Mouse (Mus musculus): ENCODE results near the gene Olfr539.
"Not testable (repeated sequence)": the region's sequence is repeated elsewhere in the genome, so short reads cannot be mapped to it uniquely, and the experiment has no call there.

The Olfr539 gene

DNA sequence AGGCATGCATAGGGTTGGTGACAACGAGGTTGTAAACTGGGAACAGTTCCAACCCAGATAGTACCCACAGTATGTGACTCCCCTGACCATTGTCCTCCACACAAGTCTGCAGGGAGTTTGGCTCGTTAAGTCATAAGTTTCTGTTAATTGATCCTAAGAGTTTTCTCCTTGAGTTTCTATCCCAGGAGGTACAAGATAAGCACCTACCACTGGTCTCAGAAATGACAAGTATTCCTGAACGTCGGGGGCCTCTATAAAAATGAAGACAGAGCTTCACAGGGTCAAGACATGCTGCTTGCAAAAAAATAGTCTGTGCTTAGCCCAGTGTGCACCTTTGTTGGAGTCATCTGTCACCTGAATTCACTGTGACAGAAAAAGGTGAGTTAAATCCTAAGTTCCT lies at the start of gene Olfr539:
TSS of gene Olfr539 (plus strand) at position 301 of the 400 bp plus-strand sequence.
- DNase-seq (ENCODE audit: low read depth, low spot score) = no peak

DNA sequence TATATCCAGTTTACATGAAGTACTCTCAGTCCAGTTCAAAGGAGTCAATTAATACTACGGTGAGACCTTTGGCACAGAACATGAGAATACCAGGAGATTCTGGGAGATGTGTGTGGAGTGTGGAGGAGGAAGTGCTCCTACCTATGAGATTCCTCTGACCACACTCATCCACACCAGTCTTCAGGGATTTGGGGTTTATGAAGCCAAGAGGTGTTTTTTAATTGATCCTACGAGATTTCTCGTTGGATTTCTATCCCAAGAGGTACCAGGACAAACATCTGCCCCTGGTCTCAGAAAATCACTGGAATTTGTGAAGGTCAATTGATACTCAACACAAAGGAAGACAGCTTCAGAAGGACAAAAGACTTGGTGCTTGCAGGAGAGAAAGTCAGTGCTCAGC lies 31.1 kb upstream of the Olfr539 start, which contains the start of gene Olfr61:
TSS of gene Olfr61 (plus strand) at position 301 of the 400 bp plus-strand sequence.
- DNase-seq (ENCODE audit: low read depth, low spot score) = not testable (repeated sequence)

DNA sequence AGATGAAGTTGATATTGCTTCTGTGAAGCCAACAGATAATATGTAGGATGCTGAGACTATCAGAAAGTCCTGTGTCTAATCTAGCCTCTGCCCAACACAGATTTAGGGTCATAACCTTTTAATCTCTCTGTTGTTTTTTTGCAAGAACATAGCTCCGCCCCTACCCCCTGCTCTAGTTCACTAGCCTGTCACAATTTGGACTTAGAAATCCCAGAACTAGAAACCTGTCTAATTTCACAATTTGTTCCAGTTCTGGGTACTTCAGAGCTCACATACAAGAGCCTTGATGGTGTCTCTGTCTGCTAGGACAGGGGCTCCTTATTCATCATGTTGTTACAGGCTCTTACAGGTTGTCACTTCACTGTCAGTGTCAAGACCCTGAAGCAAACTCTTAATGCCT lies 29.2 kb upstream of the Olfr539 start:
- no peak for DNase-seq (ENCODE audit: low read depth, low spot score)

DNA sequence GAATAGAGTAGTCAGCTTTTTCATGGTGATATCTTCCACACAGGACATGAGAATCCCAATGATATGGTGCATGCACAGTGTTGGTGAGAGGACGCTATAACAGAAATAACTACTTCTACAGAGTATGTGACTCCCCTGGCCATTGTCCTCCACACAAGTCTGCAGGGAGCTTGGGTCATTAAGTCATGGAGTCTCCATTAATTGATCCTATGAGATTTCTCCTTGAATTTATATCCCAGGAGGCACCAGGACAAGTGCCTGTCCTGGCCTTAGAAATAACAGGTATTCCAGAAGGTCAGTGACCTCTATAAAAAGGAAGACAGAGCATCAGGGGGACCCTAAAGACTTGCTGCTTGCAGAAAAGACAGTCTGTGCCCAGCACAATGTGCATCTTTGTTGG lies 13.6 kb upstream of the Olfr539 start, which contains the start of gene Olfr53:
TSS of gene Olfr53 (plus strand) at position 301 of the 400 bp plus-strand sequence.
- no peak for DNase-seq (ENCODE audit: low read depth, low spot score)

DNA sequence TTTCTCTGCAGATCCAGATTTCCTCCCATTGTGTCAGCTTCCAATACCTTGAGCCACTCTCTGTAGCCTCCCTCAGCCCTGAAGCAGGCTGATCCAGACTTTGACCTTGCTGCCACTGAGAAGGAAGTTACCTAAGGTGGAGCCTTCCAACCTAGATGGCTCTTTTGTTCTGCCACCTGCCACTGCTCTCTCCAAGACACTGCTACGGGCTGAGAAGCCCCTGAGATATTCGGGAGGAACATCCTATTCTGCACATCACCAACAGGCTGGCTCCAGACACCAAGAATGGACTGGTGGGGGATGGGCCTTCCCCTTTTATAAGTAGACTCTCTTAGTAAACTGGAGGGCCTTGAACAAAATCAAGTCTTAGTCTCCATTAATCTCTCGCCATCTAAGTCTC lies 11.0 kb downstream of the Olfr539 start:
- not testable (repeated sequence) for DNase-seq (ENCODE audit: low read depth, low spot score)

DNA sequence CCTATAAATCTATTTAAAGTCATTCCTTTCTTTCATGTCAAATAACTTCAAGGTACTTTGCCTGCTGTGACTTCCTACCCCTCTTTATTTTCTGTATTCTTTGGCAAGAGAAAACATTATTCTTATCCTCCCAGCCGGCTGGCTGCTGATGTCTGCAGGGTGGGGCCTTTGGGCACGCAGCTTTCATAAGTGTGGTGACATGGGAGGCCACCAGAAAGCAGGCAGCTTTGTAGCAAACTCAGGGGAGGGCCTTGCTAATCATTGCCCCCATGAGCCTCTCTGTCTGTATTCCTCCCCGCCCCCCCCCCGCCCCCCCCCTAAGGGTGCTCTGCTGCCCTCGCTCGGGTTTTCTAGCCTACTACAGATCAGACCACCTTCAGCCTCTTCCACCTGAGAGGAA lies 16.1 kb downstream of the Olfr539 start:
- no peak for DNase-seq (ENCODE audit: low read depth, low spot score)

DNA sequence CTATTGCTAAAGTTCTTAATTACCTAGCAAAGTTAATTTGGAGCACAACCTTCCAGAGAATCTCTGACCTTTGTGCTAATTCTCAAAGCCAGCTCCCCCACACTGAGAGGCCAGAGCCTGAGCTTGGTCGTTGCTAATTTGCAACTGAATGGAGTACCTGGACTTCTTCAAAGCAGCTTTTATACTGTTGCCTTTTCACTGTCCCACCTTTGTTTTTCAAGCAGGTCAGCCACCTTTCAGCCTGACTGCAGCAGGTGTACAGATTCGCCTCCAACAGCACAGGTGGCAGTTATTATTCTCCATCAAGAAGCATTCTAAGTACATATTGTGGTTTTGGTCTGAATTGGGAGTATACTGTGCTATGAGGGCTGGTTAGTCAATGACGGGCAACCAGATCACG lies 19.9 kb downstream of the Olfr539 start:
- not testable (repeated sequence) for DNase-seq (ENCODE audit: low read depth, low spot score)

DNA sequence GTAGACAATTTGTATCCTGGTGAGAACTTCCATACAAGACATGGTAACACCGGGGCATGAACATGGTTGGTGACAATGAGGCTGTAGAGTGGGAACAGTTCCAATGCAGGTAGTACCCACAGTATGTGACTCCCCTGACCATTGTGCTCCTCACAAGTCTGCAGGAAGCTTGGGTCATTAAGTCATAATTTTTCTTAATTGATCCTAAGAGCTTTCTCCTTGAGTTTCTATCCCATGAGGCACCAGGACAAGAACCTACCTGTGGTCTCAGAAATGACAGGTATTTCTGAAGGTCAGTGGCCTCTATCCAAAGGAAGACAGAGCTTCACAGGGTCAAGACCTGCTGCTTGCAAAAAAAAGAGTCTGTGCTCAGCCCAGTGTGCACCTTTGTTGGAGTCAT lies 21.9 kb downstream of the Olfr539 start, which contains the start of gene Olfr45:
TSS of gene Olfr45 (plus strand) at position 301 of the 400 bp plus-strand sequence.
- DNase-seq (ENCODE audit: low read depth, low spot score) = no peak

DNA sequence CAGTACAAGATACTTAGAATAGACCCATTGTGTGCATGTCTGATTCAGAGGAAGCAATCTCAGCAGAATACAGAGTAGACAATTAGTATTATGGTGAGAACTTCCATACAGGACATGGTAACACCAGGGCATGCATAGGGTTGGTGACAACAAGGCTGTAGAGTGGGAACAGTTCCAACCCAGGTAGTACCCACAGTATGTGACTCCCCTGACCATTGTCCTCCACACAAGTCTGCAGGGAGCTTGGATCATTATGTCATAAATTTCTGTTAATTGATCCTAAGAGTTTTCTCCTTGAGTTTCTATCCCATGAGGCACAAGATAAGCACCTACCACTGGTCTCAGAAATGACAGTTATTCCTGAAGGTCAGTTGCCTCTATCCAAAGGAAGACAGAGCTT lies 37.2 kb downstream of the Olfr539 start, which contains the start of gene Olfr541:
TSS of gene Olfr541 (plus strand) at position 301 of the 400 bp plus-strand sequence.
- no peak for DNase-seq (ENCODE audit: low read depth, low spot score)

DNA sequence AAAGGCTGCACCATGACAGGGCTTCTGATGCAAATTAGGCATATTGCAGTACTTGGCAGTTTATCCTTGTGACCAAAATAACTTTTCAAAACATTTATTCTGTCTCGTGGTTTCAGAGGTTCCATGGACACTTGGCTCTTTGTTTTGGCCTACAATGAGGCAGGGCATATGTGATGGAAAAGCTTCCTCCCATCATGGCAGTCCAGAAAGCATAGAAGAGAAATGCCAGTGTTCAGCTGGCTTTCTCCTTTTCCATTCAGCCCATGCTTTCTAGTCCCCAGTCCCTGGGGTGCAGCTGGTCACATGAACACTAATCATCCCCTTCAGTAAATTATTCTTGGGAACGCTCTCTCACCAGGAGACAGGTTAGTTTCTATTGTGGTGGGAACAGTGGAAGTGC lies 46.6 kb downstream of the Olfr539 start:
- DNase-seq (ENCODE audit: low read depth, low spot score) = no peak

DNA sequence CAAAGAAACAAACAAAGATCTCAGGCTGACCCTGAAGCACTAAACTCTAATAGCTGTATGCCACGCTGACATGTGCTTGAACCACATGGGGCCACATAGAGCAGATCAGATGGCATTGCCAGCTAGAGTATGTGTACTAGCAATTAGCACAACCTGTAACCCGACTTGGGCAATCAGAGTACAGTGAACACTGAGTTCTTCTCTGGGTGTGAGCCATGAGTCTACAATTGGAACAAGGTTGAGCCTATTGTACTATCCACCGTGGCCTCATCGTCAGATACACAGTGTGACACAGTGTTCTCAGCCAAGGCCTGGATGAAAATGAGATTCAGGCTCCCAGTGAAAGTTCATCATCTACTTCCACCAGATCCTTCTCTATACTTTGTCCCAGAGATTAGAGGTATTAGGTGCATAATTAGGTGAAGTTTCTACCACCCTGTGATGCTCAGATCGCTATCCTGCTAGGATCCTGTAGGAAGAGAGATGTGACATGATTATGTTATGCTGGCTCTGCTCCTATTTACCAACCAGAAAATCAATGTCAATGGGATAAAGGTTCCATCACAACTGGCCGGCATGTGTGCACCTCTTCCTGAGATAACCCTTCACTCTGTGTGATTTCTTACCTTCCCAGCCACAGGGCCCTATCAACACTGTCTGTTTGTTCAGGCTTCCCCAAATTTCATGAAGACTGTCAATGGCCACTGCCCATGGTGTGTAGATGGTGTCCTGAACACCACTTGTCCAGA lies 48.0 kb downstream of the Olfr539 start:
- DNase-seq (ENCODE audit: low read depth, low spot score) = no peak

DNA sequence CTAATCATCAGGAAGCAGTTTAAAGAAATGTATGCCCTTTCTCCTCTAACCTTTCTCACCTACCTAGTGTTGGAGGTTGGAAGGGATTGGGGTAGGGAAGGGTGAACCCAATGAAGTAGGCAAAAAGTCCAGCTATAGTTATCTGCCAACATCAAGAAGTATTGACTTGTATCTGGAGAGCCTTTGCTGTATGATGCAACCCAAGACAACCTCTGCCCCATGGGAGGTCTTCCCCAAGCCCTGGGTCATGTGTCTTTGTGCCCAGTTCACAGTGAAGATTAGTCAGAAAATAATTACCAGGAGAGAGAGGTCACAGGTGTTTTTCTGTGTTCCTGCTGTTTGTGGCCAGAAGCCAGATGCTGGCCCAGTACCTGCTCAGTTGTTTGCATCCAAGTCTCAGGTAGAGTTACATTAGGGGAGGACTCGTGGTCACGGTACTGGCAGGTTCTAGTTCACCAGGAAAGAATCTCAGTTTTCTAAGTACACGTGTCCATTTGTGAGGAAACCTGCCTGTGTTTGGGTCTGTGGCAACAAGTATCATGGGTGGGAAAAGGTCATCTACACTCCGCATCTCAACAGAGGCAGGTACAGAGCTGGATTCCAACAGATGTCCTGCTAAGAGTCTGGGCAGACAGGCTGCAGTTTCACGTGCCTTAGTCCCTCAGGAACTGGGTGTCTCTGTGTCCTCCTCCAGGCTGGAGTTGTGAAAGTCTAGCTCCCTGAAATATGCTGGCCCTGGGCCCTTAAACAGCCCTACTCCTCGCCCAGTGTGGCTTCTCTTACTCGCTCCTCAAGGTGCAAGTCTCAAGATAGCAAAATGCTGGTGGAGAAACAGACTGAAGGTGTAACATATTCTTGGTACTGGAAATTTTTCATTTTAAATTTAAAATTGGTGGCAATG lies 57.7 kb downstream of the Olfr539 start:
- DNase-seq (ENCODE audit: low read depth, low spot score) = no peak

DNA sequence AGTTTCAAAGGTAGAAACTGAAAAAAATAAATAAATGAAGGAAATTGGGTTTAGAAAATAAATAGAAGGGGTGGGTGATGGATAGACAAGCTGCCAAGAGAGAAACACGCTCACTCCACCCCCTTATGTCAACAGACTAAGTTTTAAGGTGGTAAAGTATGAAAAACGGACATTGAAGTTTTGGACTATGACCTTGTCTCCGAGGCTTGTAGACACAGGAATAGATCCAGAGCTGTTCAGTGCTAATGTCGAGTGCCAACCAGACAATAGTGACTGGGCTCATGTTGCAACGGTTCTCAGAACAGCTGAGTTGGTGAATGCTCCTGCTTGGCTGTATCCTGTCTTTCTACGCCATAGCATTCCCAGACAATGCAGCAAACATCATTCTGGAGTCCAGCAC lies 61.4 kb downstream of the Olfr539 start:
- no peak for DNase-seq (ENCODE audit: low read depth, low spot score)

DNA sequence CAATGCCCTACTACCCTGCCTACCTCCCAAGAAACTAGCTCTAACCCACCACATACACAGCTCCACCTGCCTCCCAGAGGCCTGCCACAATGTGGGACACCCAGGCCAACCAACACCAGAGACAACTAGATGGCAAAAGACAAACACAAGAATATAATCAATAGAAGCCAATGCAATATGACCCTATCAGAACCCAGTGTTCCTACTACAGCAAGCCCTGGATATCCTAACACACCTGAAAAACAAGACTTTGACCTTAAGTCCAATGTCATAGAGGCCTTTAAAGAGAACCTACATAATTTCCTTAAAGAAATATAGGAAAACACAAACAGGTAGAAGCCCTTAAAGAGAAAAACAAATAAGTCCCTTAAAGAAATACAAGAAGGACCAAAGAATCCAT lies 65.8 kb downstream of the Olfr539 start:
- DNase-seq (ENCODE audit: low read depth, low spot score) = no peak

All from CD4-positive, CD25-positive, alpha-beta regulatory T cell, adult 2 months (primary cell).